16 mouse cellular contexts compared by ENCODE assay signal in genomic region chr15:65646470-65646869, GRCm38 (mm10).
"Had no signal": no experiment of that assay in that cellular context is flagged by ENCODE, and none has a peak within 500 bp of the region (broad histone marks: within the 10 kb centered on the region; RNA-seq: fewer than 3 reads in every experiment).

No protein-coding gene starts in this region.

- H3K27ac ChIP-seq: limb, embryonic 12.5 days; limb, embryonic 15.5 days; liver, embryonic 14.5 days; macrophage; midbrain, embryonic 12.5 days; midbrain, embryonic 15.5 days; neural tube, embryonic 12.5 days had no signal

- ATAC-seq: inflammation-experienced regulatory T-cells, adult 6 months; intestine, embryonic 16.5 days; liver, postnatal 0 days; lung, postnatal 0 days; midbrain, embryonic 15.5 days had no signal

- H3K9me3 ChIP-seq: limb, embryonic 12.5 days; limb, embryonic 15.5 days; midbrain, embryonic 12.5 days; midbrain, embryonic 15.5 days; neural tube, embryonic 12.5 days had no signal

- H3K4me2 ChIP-seq: limb, embryonic 12.5 days; limb, embryonic 15.5 days; liver, embryonic 11.5 days; lung, embryonic 14.5 days; midbrain, embryonic 12.5 days; midbrain, embryonic 15.5 days; neural tube, embryonic 12.5 days had no signal

- H3K4me1 ChIP-seq: limb, embryonic 12.5 days; limb, embryonic 15.5 days; midbrain, embryonic 12.5 days; midbrain, embryonic 15.5 days; neural tube, embryonic 12.5 days had no signal

- H3K9ac ChIP-seq: limb, embryonic 12.5 days; limb, embryonic 15.5 days; liver, embryonic 14.5 days; liver, postnatal 0 days; lung, embryonic 14.5 days; midbrain, embryonic 12.5 days; midbrain, embryonic 15.5 days; neural tube, embryonic 12.5 days had no signal

- H3K27me3 ChIP-seq: limb, embryonic 12.5 days; limb, embryonic 15.5 days; midbrain, embryonic 12.5 days; midbrain, embryonic 15.5 days; neural tube, embryonic 12.5 days had no signal

- DNase-seq: left cerebral cortex, postnatal 4 days; liver, postnatal 0 days; lung, embryonic 14.5 days; thymus, adult 18-20 months; thymus, postnatal 36 days had no signal

- H3K4me3 ChIP-seq: limb, embryonic 12.5 days; limb, embryonic 15.5 days; midbrain, embryonic 12.5 days; midbrain, embryonic 15.5 days; neural tube, embryonic 12.5 days had no signal

- H3K36me3 ChIP-seq: limb, embryonic 12.5 days; limb, embryonic 15.5 days; midbrain, embryonic 12.5 days; midbrain, embryonic 15.5 days; neural tube, embryonic 12.5 days had no signal
